Mouse (Mus musculus) heart, postnatal 0 days (tissue): ENCODE results near the gene Ppp1r7. TPM values are rescaled to one million over a fixed set of nuclear protein-coding genes. Genes with fewer than 3 reads are reported as not detected.

ENCODE experiments used
- ATAC-seq: fragments of 200-750 bp; cut with Nextera tagmentation; 2 replicates; pipeline ENCODE4 v1.8.0; 2017; ENCODE audit warnings: low read depth, moderate number of reproducible peaks, moderate library complexity; ENCODE audit not compliant: insufficient read depth
- DNase-seq: peaks from one replicate; pipeline ENCODE4 v3.0.0-alpha.2; 2016; ENCODE audit warnings: low spot score
- H3K27ac ChIP-seq: fragments of 300-500 bp; sonication (generic); 2 replicates; pipeline ENCODE4 v1.5.1; 2014; ENCODE audit warnings: low read depth, mild to moderate bottlenecking
- H3K27me3 ChIP-seq: fragments of 300-500 bp; sonication (generic); 2 replicates; pipeline ENCODE4 v1.6.1; 2014; ENCODE audit warnings: low read length, mixed read lengths; ENCODE audit not compliant: control insufficient read depth, insufficient read depth
- H3K36me3 ChIP-seq: fragments of 300-500 bp; sonication (generic); replicated peaks from 2 replicates; pipeline ENCODE4 v1.6.1; 2014; ENCODE audit warnings: low read length, mixed read lengths; ENCODE audit not compliant: control insufficient read depth, insufficient read depth
- H3K4me1 ChIP-seq: fragments of 300-500 bp; sonication (generic); 2 replicates; pipeline ENCODE4 v1.6.1; 2014; ENCODE audit warnings: antibody characterized with exemption; ENCODE audit not compliant: control insufficient read depth, insufficient read depth
- H3K4me2 ChIP-seq: fragments of 300-500 bp; sonication (generic); 2 replicates; pipeline ENCODE4 v1.6.1; 2014; ENCODE audit warnings: low read depth, mild to moderate bottlenecking, low read length, moderate library complexity
- H3K4me3 ChIP-seq: fragments of 300-500 bp; sonication (generic); 2 replicates; pipeline ENCODE4 v1.5.1; 2014; ENCODE audit warnings: low read depth, low read length
- H3K9ac ChIP-seq: fragments of 300-500 bp; sonication (generic); replicated peaks from 2 replicates; pipeline ENCODE4 v1.6.1; 2014; ENCODE audit warnings: low read depth, low read length, mixed read lengths
- H3K9me3 ChIP-seq: fragments of 300-500 bp; sonication (generic); replicated peaks from 2 replicates; pipeline ENCODE4 v1.6.1; 2016; ENCODE audit warnings: low read length; ENCODE audit not compliant: control insufficient read depth
- CTCF ChIP-seq: IDR thresholded peaks from 2 replicates; pipeline ENCODE4 v1.5.1; 2016; ENCODE audit warnings: antibody characterized with exemption, control low read depth, low read depth
- EP300 ChIP-seq: IDR thresholded peaks from 2 replicates; pipeline ENCODE4 v1.6.1; 2016; ENCODE audit warnings: antibody characterized with exemption, low read depth
- WGBS: fragments of 180-500 bp; shearing (Covaris S2); extraction: QIAGEN DNeasy Blood & Tissue Kit; methylation state at CpG from one replicate; pipeline ENCODE4 v1.1.7; 2014; 5-methylcytosine and 5-hydroxymethylcytosine counted together
- polyA plus RNA-seq: library from polyadenylated mRNA; unstranded; fragments of >200 nt; fragmentation: Nextera tagmentation; extraction: Ambion mirVana; gene quantifications from 2 replicates; pipeline ENCODE4 v1.2.1, GENCODE M21; 2015
- total RNA-seq: library from RNA; depleted of rRNA; stranded (reverse); fragments of >200 nt; gene quantifications from 2 replicates; pipeline ENCODE4 v1.2.3, GENCODE M21; 2014; ENCODE audit warnings: low replicate concordance

Gene Ppp1r7
- total and polyA plus RNA-seq, 2 experiments from 2014 or later: 2.8 to 43.0 TPM

GRCm38 (mm10) chr1:93323973-93324372, 18.7 kb upstream of the Ppp1r7 start:
- Histone ChIP-seq H3K4me2 (no peak overlapping the region), H3K4me1 (no peaks in the 10 kb centered on the region), H3K9ac (no peak overlapping the region), H3K27ac (no peak overlapping the region), H3K4me3 (no peak overlapping the region), H3K27me3 (no peaks in the 10 kb centered on the region), H3K36me3 (peaks cover 56% of the 10 kb centered on the region), H3K9me3 (no peaks in the 10 kb centered on the region)
- no peak for TF ChIP-seq EP300
- no peak for TF ChIP-seq CTCF
- 92% methylated on average over 6 of the region's 6 CpGs for WGBS
- DNase-seq (no peak), ATAC-seq (no peak)

GRCm38 (mm10) chr1:93326446-93326845, 16.2 kb upstream of the Ppp1r7 start:
- H3K27ac ChIP-seq: no peak overlapping the region
- H3K9ac ChIP-seq: no peak overlapping the region
- no peak for ATAC-seq
- H3K36me3 ChIP-seq: peaks cover 52% of the 10 kb centered on the region
- H3K9me3 ChIP-seq: no peaks in the 10 kb centered on the region
- no peaks in the 10 kb centered on the region for H3K27me3 ChIP-seq
- no peak for DNase-seq
- H3K4me2 ChIP-seq: no peak overlapping the region
- WGBS: 60% methylated on average over 3 of the region's 3 CpGs
- no peaks in the 10 kb centered on the region for H3K4me1 ChIP-seq
- TF ChIP-seq EP300 (no peak), CTCF (no peak)
- no peak overlapping the region for H3K4me3 ChIP-seq

DNA sequence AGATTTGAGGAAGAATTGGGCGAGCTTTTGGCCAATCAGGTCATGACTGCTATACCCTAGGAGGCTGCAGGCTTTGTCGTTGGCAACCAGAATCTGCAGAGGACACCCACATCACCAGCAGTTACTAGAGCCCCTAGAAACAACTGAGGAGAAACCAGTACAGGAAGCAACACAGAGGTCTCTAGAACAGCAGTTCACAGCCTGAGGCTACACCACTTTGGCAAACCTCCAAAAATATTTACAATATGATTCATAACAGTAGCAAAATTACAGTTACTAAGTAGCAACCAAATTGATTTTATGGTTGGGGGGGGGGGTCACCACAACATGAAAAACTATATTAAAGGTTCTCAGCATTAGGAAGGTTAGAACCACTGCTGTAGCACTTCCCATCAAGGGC, 8.0 kb upstream of the Ppp1r7 start:
- DNase-seq (no peak), ATAC-seq (no peak)
- Histone ChIP-seq H3K4me3 (no peak overlapping the region), H3K36me3 (peaks cover 27% of the 10 kb centered on the region), H3K9ac (no peak overlapping the region), H3K9me3 (no peaks in the 10 kb centered on the region), H3K27ac (no peak overlapping the region), H3K4me1 (no peaks in the 10 kb centered on the region), H3K27me3 (no peaks in the 10 kb centered on the region), H3K4me2 (no peak overlapping the region)
- no peak for TF ChIP-seq CTCF
- TF ChIP-seq EP300: no peak
- WGBS: 80% methylated on average over 2 of the region's 2 CpGs

GRCm38 (mm10) chr1:93343504-93344047, 922 bp downstream of the Ppp1r7 start:
- H3K36me3 ChIP-seq: peaks cover 12% of the 10 kb centered on the region
- peak overlapping the region; percentile 88 for H3K4me2 ChIP-seq
- H3K27me3 ChIP-seq: no peaks in the 10 kb centered on the region
- under 1% methylated on average over 39 of the region's 39 CpGs for WGBS
- H3K4me3 ChIP-seq: peak overlapping the region; percentile 94
- DNase-seq: peak; percentile 96
- peak overlapping the region; percentile 83 for H3K9ac ChIP-seq
- no peaks in the 10 kb centered on the region for H3K9me3 ChIP-seq
- peak; percentile 97 for ATAC-seq
- peaks cover 11% of the 10 kb centered on the region; the same call in 1 of the 2 replicates for H3K4me1 ChIP-seq
- TF ChIP-seq CTCF: peak; percentile 37
- no peak for TF ChIP-seq EP300
- H3K27ac ChIP-seq: peak overlapping the region; percentile 71

- no peaks in the 10 kb centered on the region for H3K9me3 ChIP-seq
- ATAC-seq: no peak
- WGBS: 90% methylated on average over 5 of the region's 5 CpGs
- H3K9ac ChIP-seq: no peak overlapping the region
- H3K4me2 ChIP-seq: no peak overlapping the region
- TF ChIP-seq EP300 (no peak), CTCF (no peak)
- H3K4me1 ChIP-seq: peaks cover 11% of the 10 kb centered on the region; the same call in 1 of the 2 replicates
- H3K4me3 ChIP-seq: no peak overlapping the region
- no peak for DNase-seq
- H3K36me3 ChIP-seq: peaks cover 38% of the 10 kb centered on the region
- no peak overlapping the region for H3K27ac ChIP-seq
- H3K27me3 ChIP-seq: no peaks in the 10 kb centered on the region
Observed at GRCm38 (mm10) chr1:93347176-93347575, 4.5 kb downstream of the Ppp1r7 start.

- H3K36me3 ChIP-seq: peaks cover 62% of the 10 kb centered on the region
- no peak for ATAC-seq
- H3K27me3 ChIP-seq: no peaks in the 10 kb centered on the region
Observed at GRCm38 (mm10) chr1:93349701-93350100, 7.0 kb downstream of the Ppp1r7 start.

More at GRCm38 (mm10) chr1:93349701-93350100, 7.0 kb downstream of the Ppp1r7 start:
- H3K4me3 ChIP-seq: no peak overlapping the region
- no peaks in the 10 kb centered on the region for H3K4me1 ChIP-seq
- DNase-seq: no peak
- TF ChIP-seq CTCF: no peak
- TF ChIP-seq EP300: no peak
- H3K9me3 ChIP-seq: no peaks in the 10 kb centered on the region
- H3K27ac ChIP-seq: no peak overlapping the region
- WGBS: 41% methylated on average over 4 of the region's 4 CpGs
- H3K4me2 ChIP-seq: no peak overlapping the region
- H3K9ac ChIP-seq: no peak overlapping the region
